Mouse (Mus musculus) lung, postnatal 4 days (tissue): ENCODE data around the gene Hdac8.

ENCODE experiments used
- DNase-seq, 2 experiments: peaks; one replicate each; pipeline ENCODE4 v3.0.0; 2021

Hdac8 gene

GRCm38 (mm10) chrX:102339396-102340155, 165.6 kb downstream of the Hdac8 start:
- no peak for DNase-seq

GRCm38 (mm10) chrX:102319696-102320095, 185.5 kb downstream of the Hdac8 start:
- peak; percentile 8 to 24 for DNase-seq

- DNase-seq, result no peak
Observed at GRCm38 (mm10) chrX:102319252-102319651, 185.9 kb downstream of the Hdac8 start.

GRCm38 (mm10) chrX:102318782-102319181, 186.4 kb downstream of the Hdac8 start:
- DNase-seq, result no peak

DNA sequence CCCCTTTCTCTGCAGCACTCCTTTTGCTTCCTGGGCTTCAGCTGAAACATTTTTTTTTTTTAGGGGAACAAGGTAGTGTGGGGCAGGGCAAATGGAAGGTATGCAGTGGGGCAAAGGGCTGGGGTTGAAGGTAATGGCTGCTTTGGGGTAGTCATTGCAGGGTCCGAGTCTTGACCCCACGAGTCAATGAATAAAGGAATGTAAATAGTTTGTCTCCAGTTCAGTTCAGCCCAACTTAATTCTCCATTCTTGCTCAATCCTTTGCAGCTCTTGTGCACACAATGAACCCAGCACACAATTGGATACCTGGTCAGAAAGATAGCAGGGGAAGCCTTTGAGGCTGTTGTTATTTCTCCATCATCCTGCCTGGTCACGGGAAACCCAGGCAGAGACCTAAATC, 194.0 kb downstream of the Hdac8 start:
- no peak for DNase-seq

DNA sequence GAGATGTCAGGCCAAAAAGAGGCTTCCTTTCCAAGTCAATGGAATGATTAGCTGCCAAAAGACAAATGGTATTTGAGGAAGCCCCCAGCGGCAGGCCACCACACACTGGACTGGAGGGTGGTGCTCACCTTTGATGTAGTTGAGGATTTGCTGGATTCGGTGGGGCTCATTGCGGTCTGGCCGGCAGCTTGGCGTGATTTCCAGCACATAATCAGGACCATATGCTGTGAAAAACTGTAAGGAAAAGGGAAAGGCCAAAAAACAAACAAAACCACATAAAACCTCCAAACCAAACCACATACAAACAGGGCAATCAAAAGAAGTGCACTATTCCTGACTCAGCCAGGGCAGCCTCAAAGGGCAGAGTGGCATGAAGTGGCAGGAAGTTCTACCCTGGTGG, 197.6 kb downstream of the Hdac8 start:
- no peak for DNase-seq

- no peak for DNase-seq
Observed at GRCm38 (mm10) chrX:102305806-102306205, 199.4 kb downstream of the Hdac8 start.

DNA sequence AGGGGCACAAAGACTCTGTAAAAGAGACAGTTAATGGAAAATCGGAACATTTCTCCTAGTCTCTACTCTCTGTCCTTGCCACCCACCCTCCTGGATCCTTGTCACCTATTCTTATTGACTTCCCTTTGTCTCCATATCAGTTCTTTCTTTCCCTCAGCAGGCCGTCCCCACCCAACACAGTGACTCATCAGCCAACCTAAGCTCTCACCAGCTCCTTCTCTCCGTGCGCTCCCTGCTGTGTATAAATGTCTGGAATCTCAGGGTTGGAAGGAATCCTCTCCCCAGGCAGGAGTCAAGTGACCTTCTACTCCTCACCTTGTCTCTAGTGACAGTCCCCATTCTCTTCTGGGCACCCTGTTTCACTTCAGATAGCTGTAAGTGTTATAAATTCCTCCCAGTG, 200.2 kb downstream of the Hdac8 start:
- no peak for DNase-seq

DNA sequence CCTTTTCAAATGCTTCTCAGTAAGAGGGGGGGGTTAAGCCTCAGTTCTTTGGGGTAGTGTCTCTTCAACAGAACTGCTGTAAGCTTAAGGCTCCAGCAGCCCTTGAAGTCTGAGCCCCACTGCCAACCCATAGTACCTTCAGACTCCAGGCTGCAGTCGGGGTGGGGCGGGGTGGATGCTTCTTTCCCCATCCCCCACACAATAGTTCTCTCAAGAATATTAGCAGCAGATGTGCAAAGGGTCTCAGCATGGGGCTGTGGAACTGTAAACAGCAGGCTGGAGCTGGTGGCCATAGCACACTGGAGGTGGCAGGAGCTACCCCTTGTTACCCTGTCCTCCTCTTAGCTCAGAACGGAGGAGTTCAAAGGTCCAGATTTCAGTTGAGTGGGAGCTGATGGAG, 202.7 kb downstream of the Hdac8 start:
- DNase-seq, result no peak

DNA sequence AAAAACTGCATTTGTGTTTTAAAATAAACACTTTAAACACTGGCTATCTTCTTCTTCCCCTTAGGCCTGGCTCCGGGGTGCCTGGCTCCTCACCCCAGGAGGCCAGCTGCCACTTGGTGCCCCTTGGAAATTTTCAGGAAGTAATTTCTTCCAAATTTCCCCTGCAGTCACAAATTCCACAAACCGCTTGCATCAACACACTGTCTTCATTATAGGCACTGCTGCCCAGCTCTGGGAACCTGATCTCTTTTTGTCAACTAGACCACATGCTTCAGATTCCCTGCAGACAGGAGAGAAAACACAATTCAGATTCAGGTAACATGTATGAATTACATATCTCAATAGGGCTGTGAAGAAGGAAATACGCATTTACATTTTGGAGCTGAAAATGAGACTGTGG, 220.3 kb downstream of the Hdac8 start:
- DNase-seq, result no peak

DNA sequence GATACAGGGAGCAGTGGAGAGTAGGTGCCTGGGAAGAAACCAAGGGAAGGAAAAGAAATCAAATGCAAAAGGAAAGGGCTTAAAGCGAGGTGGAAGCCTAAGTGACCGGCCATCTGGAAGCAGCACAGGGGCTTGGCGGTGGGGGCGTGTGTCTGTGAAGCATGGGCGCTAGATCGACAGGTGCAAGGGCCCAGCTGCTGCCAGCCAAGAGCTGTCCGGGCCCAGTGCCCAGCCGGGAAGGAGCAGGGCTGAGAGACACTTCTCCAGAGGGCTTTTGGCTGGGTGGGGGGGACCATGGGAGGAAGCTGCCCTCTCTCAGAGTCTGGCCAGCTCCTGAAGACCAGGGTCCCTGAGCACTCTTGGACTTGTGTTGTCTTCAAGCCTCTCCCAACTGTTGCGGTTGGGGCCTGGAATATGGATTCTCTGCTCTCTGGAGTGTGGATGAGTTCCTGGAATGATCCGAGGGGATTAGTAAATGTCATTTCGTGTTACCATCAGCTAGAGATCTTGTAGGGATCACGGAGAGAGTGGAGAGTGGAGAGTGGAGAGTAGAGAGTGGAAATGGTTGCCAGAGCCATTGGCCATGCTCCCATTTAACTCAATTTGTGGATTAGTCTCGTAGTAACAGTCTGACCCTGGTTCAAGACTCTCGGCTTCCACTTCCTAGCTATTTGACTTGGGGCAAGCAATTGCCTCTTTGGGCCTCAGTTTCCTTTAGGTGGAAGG, 242.4 kb downstream of the Hdac8 start:
- DNase-seq, result no peak

DNA sequence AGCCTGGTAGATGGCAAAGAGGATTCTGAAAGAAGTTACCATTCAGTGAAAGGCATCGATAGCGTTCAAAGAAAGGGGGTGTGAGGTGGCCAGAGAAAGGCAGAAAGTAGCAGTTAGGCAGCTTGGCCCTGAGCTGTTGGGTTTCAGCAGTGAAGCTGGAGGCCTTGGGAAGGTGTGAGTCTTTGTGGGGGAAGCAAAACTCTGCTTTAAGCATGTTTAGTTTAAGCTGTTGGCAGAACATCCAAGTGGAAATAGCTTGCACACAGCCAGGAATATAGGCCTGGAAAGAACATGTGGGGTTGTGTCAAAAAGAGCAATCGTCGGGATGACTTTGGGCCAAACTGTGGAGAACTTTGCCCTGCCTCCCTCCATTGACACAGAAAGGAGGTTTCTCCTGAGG, 245.4 kb downstream of the Hdac8 start:
- no peak for DNase-seq

DNA sequence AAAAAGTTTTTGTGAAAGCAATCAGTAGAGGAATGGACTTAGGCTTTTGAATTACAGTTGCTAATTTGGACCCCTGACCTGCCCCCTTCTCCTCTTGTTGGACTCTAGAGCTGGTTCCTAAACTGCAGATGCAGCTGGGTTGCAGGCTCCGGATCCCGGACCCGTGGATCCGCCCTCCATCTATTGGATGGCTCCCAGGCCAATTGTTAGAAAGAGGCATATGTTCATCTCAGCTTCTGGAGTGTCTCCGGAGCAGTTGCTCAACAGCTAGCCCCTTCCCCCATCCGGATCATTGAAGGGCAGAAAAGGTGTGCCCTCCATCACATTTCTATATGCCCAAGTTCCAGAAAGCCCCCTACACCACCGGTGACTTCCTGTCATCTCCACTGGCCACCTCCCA, 251.3 kb downstream of the Hdac8 start:
- peak; percentile 31 to 34 for DNase-seq

GRCm38 (mm10) chrX:102251937-102252860, 253.0 kb downstream of the Hdac8 start, which contains the start of gene Cited1:
Gene Cited1, minus strand, starts transcription at chrX:102252181.
- DNase-seq, result peak; percentile 60 to 79

DNA sequence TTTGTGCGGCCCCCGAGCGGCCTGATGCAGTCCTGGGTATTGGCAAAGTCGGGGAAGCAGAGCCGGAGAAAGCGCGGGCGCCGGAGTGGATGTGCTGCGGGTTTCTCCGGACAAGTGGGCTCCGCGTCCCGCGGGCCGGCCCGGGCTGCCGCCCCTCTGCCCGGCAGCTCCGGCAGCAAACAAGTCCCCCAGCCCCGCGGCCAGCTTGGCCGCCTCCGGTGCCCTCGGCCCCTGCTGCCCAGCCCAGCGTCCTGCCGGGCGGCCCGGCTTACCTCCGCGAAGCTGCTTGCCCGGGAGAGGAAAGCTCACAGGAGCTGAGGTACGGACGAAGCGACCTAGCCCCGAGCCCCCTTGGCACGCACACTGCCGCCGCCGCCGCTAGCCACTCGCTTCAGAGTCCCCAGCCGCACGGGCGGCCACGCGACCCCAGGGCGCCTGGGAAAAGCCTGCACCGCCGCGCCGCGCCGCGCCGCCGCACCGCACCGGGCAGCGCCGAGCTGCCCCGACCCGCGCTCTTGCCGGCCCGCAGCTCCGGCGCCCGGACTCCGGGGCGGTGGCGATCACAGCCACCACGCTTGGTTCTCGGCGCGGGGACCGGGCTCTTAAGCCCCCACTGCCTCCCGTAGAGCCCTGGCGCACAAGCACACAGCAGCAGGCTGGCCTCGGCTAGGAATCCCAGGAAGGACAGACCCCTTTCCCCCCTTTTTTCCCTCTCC, 253.8 kb downstream of the Hdac8 start:
- DNase-seq, result peak; percentile 11 to 22

GRCm38 (mm10) chrX:102250891-102251170, 254.3 kb downstream of the Hdac8 start:
- DNase-seq, result peak in 1 of 2 experiments; percentile 7

GRCm38 (mm10) chrX:102250150-102250890, 254.8 kb downstream of the Hdac8 start:
- peak in 1 of 2 experiments; percentile 23 for DNase-seq

- no peak for DNase-seq
Observed at GRCm38 (mm10) chrX:102244334-102244733, 260.8 kb downstream of the Hdac8 start.
